Mouse (Mus musculus): ENCODE results near the gene Fbxw10. TPM values are rescaled to one million over a fixed set of nuclear protein-coding genes. Genes with fewer than 3 reads are reported as not detected.

The Fbxw10 gene
- polyA plus RNA-seq, 1 experiment from 2014 or later: 0.34 TPM

DNA sequence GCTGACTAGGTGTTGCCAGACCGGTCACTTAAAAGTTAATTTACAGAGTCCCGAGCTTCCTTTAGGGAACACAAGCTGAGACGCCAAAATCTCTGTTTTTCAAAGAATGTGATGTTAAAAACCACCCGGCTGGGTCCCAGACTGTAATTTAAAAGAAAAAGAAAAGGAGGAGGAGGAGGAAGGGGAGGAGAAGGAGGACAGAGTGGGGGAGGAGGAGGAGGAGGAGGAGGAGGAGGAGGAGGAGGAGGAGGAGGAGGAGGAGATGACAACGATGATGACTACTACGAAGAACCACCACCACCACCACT is 73.8 kb downstream of the Fbxw10 start:
- no peaks in the 10 kb centered on the region for H3K27me3 ChIP-seq (ENCODE audit: insufficient read depth, poor library complexity, severe bottlenecking)
- H3K27ac ChIP-seq: peak overlapping the region; percentile 77; the same call in 1 of the 2 replicates
- DNase-seq (ENCODE audit: low spot score): no peak
- no peaks in the 10 kb centered on the region for H3K9me3 ChIP-seq
- peak overlapping the region; percentile 51 for H3K4me3 ChIP-seq
- WGBS: 30% methylated on average over 6 of the region's 6 CpGs
- no peaks in the 10 kb centered on the region for H3K36me3 ChIP-seq
- peaks cover 21% of the 10 kb centered on the region for H3K4me1 ChIP-seq

DNA sequence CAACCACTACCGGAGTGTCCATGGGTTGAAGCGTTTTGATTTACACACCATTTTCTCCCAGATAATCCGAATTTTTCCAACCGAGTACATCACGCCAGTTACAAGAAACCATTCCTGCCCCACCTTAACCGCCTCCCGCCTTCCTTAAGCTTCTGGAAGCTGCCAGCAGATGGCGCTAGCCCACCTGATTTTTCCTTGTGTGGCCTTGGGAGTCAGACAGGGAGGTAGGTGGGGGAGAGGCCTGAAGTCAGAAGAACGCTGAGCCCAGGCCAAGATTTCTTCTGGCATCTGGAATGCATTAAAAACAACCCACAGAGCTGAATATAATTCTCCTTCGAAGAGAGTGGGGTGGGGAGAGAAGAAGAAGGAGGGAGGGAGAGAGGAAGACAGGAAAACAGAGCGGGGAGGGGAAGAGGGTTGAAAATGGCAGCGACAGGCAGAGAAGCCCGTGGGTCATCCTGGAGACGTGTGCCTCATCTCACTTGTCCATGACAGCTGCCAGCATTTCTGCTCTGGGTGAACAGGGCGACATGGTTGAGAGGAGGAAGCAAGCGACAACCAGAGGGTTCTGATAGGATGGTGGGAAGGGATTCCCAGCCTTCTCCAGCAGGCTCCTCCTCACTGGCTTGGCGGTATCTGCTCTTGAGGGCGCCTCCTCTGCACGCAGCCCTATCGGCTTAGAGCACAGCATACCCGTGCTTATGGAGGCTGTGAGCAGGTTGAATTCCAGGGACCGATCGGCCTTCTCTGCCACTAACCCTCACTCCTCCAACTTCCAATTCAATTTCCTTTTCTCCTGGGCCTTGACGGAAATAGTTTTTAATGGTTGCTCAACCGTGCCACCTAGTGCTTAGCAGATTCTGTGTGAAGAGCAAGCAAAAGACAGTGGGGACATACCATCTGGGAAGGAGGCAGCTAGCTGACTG is 74.4 kb downstream of the Fbxw10 start:
- peak overlapping the region; percentile 77 for H3K27ac ChIP-seq
- 18% methylated on average over 25 of the region's 25 CpGs for whole genome bisulfite sequencing
- H3K9me3 ChIP-seq: no peaks in the 10 kb centered on the region
- no peaks in the 10 kb centered on the region for H3K36me3 ChIP-seq
- H3K4me3 ChIP-seq: peak overlapping the region; percentile 51
- no peaks in the 10 kb centered on the region for H3K27me3 ChIP-seq (ENCODE audit: insufficient read depth, poor library complexity, severe bottlenecking)
- peaks cover 21% of the 10 kb centered on the region for H3K4me1 ChIP-seq
- peak; percentile 95 for DNase-seq (ENCODE audit: low spot score)

DNA sequence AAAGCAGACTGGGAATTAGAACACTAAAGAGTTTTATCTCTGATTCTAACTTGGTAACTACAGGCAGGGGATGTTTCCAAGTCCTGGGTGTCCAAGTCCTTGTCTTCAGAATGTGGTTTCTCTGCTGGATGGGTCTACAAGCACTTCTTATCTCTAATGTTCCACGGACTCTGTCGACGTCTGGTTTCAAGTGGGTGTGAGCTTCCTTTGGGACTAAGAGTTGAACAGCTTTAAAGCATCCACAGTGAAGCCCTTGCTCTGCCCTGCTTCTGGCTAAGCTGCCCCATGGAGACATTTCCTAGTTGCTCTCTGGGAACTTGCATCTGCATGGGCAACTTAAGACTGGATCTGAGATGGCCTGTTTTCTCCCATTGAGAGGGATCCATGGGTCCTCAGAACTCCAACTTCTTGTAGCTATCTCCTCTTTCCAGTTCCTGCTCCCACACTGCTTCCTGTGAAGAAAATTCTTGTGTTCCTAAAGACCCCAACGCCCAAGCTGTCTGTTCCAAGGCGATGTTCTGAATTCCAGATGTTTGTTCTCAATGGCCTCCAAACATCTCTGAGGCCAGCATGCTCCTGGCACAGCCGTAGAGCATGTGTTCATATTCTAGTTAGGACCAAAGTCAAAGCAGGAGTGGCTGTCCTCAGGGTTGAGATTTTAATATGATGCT is 77.4 kb downstream of the Fbxw10 start:
- 42% methylated on average over 6 of the region's 6 CpGs for WGBS
- no peak for DNase-seq (ENCODE audit: low spot score)
- Histone ChIP-seq H3K27ac (no peak overlapping the region), H3K36me3 (no peaks in the 10 kb centered on the region), H3K4me3 (no peak overlapping the region), H3K4me1 (peaks cover 17% of the 10 kb centered on the region; the same call in 1 of the 2 replicates), H3K9me3 (no peaks in the 10 kb centered on the region), H3K27me3 (ENCODE audit: insufficient read depth, poor library complexity, severe bottlenecking) (no peaks in the 10 kb centered on the region)

Other genes starting within 250 kb of the Fbxw10 start
- gene Lrrc75a, start 198.5 kb upstream of the Fbxw10 start, polyA plus RNA-seq (2016; fragmentation: Nextera tagmentation; extraction: Ambion mirVana): 14.9 and 17.2 TPM in 2 replicates
- gene Mmgt2, start 198.4 kb upstream of the Fbxw10 start, polyA plus RNA-seq (2016; fragmentation: Nextera tagmentation; extraction: Ambion mirVana): 40.5 and 49.6 TPM in 2 replicates
- gene Zfp287, start 115.2 kb upstream of the Fbxw10 start, polyA plus RNA-seq (2016; fragmentation: Nextera tagmentation; extraction: Ambion mirVana): 6.7 and 8.0 TPM in 2 replicates
- gene Gm10428, start 94.0 kb upstream of the Fbxw10 start, polyA plus RNA-seq (2016; fragmentation: Nextera tagmentation; extraction: Ambion mirVana): not detected in 2 replicates
- 10.8 and 14.9 TPM in 2 replicates for gene Zfp286, start 57.6 kb upstream of the Fbxw10 start, polyA plus RNA-seq (2016; fragmentation: Nextera tagmentation; extraction: Ambion mirVana)
- 3.7 and 4.9 TPM in 2 replicates for gene Trim16, start 26.8 kb upstream of the Fbxw10 start, polyA plus RNA-seq (2016; fragmentation: Nextera tagmentation; extraction: Ambion mirVana)
- 55.6 and 61.8 TPM in 2 replicates for gene Tvp23b, start 32.4 kb downstream of the Fbxw10 start, polyA plus RNA-seq (2016; fragmentation: Nextera tagmentation; extraction: Ambion mirVana)
- gene Cdrt4, start 104.1 kb downstream of the Fbxw10 start, polyA plus RNA-seq (2016; fragmentation: Nextera tagmentation; extraction: Ambion mirVana): 0.31 TPM in 1 of 2 replicates, not detected in the other
- gene Tekt3, start 214.6 kb downstream of the Fbxw10 start, polyA plus RNA-seq (2016; fragmentation: Nextera tagmentation; extraction: Ambion mirVana): not detected in 2 replicates